Mouse (Mus musculus) heart, embryonic 15.5 days (tissue): Measurements from ENCODE around the gene 4933402D24Rik. TPM values are rescaled to one million over a fixed set of nuclear protein-coding genes. Genes with fewer than 3 reads are reported as not detected.

Source experiments
- ATAC-seq: fragments of 200-750 bp; cut with Nextera tagmentation; replicated peaks from 2 replicates; pipeline ENCODE4 v1.8.0; 2017; ENCODE audit warnings: low read depth, moderate TSS enrichment; ENCODE audit not compliant: insufficient number of reproducible peaks, insufficient read depth, low FRiP score
- H3K27ac ChIP-seq: fragments of 300-500 bp; sonication (generic); 2 replicates; pipeline ENCODE4 v1.5.1; 2015; ENCODE audit warnings: mild to moderate bottlenecking, inconsistent platforms
- H3K27me3 ChIP-seq: fragments of 300-500 bp; sonication (generic); 2 replicates; pipeline ENCODE4 v1.6.1; 2015; ENCODE audit warnings: inconsistent platforms
- H3K36me3 ChIP-seq: fragments of 300-500 bp; sonication (generic); 2 replicates; pipeline ENCODE4 v1.6.1; 2015; ENCODE audit warnings: mild to moderate bottlenecking, inconsistent platforms
- H3K4me1 ChIP-seq: fragments of 300-500 bp; sonication (generic); replicated peaks from 2 replicates; pipeline ENCODE4 v1.6.1; 2015; ENCODE audit warnings: inconsistent platforms
- H3K4me2 ChIP-seq: fragments of 300-500 bp; sonication (generic); 2 replicates; pipeline ENCODE4 v1.6.1; 2015; ENCODE audit warnings: inconsistent platforms, mild to moderate bottlenecking, moderate library complexity
- H3K4me3 ChIP-seq: fragments of 300-500 bp; sonication (generic); 2 replicates; pipeline ENCODE4 v1.5.1; 2015; ENCODE audit warnings: mild to moderate bottlenecking, inconsistent platforms
- H3K9ac ChIP-seq: fragments of 300-500 bp; sonication (generic); 2 replicates; pipeline ENCODE4 v1.6.1; 2015; ENCODE audit warnings: mild to moderate bottlenecking, inconsistent platforms
- H3K9me3 ChIP-seq: fragments of 300-500 bp; sonication (generic); replicated peaks from 2 replicates; pipeline ENCODE4 v1.6.1; 2016; ENCODE audit warnings: inconsistent platforms
- WGBS: fragments of 180-500 bp; shearing (Covaris S2); methylation state at CpG from one replicate; pipeline ENCODE4 v1.1.7; 2015; ENCODE audit warnings: mixed read lengths; 5-methylcytosine and 5-hydroxymethylcytosine counted together
- polyA plus RNA-seq: library from polyadenylated mRNA; unstranded; fragments of >200 nt; fragmentation: Nextera tagmentation; extraction: Ambion mirVana; gene quantifications from 2 replicates; pipeline ENCODE4 v1.2.1, GENCODE M21; 2015

Gene 4933402D24Rik
- polyA plus RNA-seq, 1 experiment from 2014 or later: 0.09 TPM

- Histone ChIP-seq H3K36me3 (peaks cover 6% of the 10 kb centered on the region), H3K9me3 (no peaks in the 10 kb centered on the region), H3K27me3 (no peaks in the 10 kb centered on the region), H3K4me2 (no peak overlapping the region), H3K9ac (no peak overlapping the region), H3K27ac (no peak overlapping the region), H3K4me3 (no peak overlapping the region), H3K4me1 (no peaks in the 10 kb centered on the region)
- no peak for ATAC-seq
- whole genome bisulfite sequencing: 46% methylated on average over 2 of the region's 2 CpGs
Observed at GRCm38 (mm10) chr1:63756005-63756404, 13.1 kb downstream of the 4933402D24Rik start.

- H3K9ac ChIP-seq: peak within 1 kb of the TSS; percentile 57
- ATAC-seq: no peak; the same call in 1 of the 2 replicates
- H3K27ac ChIP-seq: no peak within 1 kb of the TSS
- H3K9me3 ChIP-seq: no peaks in the 10 kb centered on the region
- H3K27me3 ChIP-seq: no peaks in the 10 kb centered on the region
- peaks cover 14% of the 10 kb centered on the region for H3K4me1 ChIP-seq
- H3K4me3 ChIP-seq: peak within 1 kb of the TSS; percentile 65
- peak within 1 kb of the TSS; percentile 64 for H3K4me2 ChIP-seq
- WGBS: under 1% methylated on average over 31 of the region's 31 CpGs
- no peaks in the 10 kb centered on the region for H3K36me3 ChIP-seq
Observed at GRCm38 (mm10) chr1:63730240-63730771, 38.8 kb downstream of the 4933402D24Rik start, which contains the start of the genes Mdh1b and Fastkd2. Gene Mdh1b, minus strand, starts transcription at chr1:63730318. Gene Fastkd2, plus strand, starts transcription at chr1:63730614.

DNA sequence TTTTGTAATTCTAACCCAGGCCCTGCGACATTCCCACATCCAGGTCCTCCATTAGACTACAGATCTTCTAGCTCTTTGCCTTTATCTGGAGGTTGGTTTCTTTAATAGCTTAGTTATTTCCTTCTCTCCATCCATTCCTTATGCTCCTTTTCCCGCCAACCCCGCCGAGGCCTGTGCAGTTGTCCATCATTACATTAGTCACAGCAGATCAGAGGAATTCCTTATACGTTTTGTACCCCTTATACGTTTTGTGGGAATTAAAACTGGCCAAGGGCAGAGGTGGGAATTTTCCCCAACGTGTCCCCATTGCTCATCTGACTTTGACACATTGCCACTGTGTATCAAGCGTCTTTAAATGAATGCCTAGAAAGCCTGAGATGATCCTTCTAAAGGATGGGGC, 39.3 kb downstream of the 4933402D24Rik start:
- H3K36me3 ChIP-seq: no peaks in the 10 kb centered on the region
- no peaks in the 10 kb centered on the region for H3K27me3 ChIP-seq
- peak overlapping the region; percentile 65 for H3K4me3 ChIP-seq
- peak overlapping the region; percentile 64 for H3K4me2 ChIP-seq
- H3K9me3 ChIP-seq: no peaks in the 10 kb centered on the region
- no peak for ATAC-seq
- H3K27ac ChIP-seq: no peak overlapping the region
- peaks cover 14% of the 10 kb centered on the region for H3K4me1 ChIP-seq
- WGBS: 48% methylated on average over 8 of the region's 8 CpGs
- H3K9ac ChIP-seq: peak overlapping the region; percentile 57

GRCm38 (mm10) chr1:63720161-63720560, 48.9 kb downstream of the 4933402D24Rik start:
- ATAC-seq: no peak
- no peak overlapping the region for H3K9ac ChIP-seq
- no peak overlapping the region for H3K4me3 ChIP-seq
- no peak overlapping the region for H3K27ac ChIP-seq
- no peak overlapping the region for H3K4me2 ChIP-seq
- no peaks in the 10 kb centered on the region; the same call in 1 of the 2 replicates for H3K27me3 ChIP-seq
- WGBS: 79% methylated on average over 7 of the region's 7 CpGs
- H3K4me1 ChIP-seq: no peaks in the 10 kb centered on the region
- no peaks in the 10 kb centered on the region for H3K9me3 ChIP-seq
- H3K36me3 ChIP-seq: no peaks in the 10 kb centered on the region

GRCm38 (mm10) chr1:63708876-63709275, 60.2 kb downstream of the 4933402D24Rik start:
- H3K4me1 ChIP-seq: no peaks in the 10 kb centered on the region; the same call in 1 of the 2 replicates
- no peaks in the 10 kb centered on the region for H3K9me3 ChIP-seq
- no peaks in the 10 kb centered on the region for H3K27me3 ChIP-seq
- H3K9ac ChIP-seq: no peak overlapping the region
- no peak overlapping the region for H3K4me2 ChIP-seq
- H3K36me3 ChIP-seq: no peaks in the 10 kb centered on the region
- H3K4me3 ChIP-seq: no peak overlapping the region
- no peak for ATAC-seq
- WGBS: 65% methylated on average over 3 of the region's 3 CpGs
- no peak overlapping the region for H3K27ac ChIP-seq

GRCm38 (mm10) chr1:63705733-63706132, 63.3 kb downstream of the 4933402D24Rik start:
- Histone ChIP-seq H3K9ac (no peak overlapping the region), H3K4me3 (no peak overlapping the region), H3K4me2 (no peak overlapping the region), H3K27ac (no peak overlapping the region), H3K36me3 (no peaks in the 10 kb centered on the region), H3K27me3 (no peaks in the 10 kb centered on the region), H3K4me1 (no peaks in the 10 kb centered on the region; the same call in 1 of the 2 replicates), H3K9me3 (no peaks in the 10 kb centered on the region)
- ATAC-seq: 0 out of 2 replicates have a peak, but pooled peaks have one; percentile 53
- WGBS: 45% methylated on average over 5 of the region's 5 CpGs

Other genes starting within 250 kb of the 4933402D24Rik start
- not detected in 2 replicates for gene Gm39653, start 153.3 kb downstream of the 4933402D24Rik start, polyA plus RNA-seq
- not detected in 2 replicates for gene Dytn, start 82.3 kb downstream of the 4933402D24Rik start, polyA plus RNA-seq
- 0.10 TPM in 1 of 2 replicates, not detected in the other for gene Mdh1b, start 38.9 kb downstream of the 4933402D24Rik start, polyA plus RNA-seq
- 45.3 and 46.0 TPM in 2 replicates for gene Fastkd2, start 38.7 kb downstream of the 4933402D24Rik start, polyA plus RNA-seq